Mouse (Mus musculus): ENCODE data around the gene Rpusd2. TPM values are rescaled to one million over a fixed set of nuclear protein-coding genes. Genes with fewer than 3 reads are reported as not detected.
A peak's percentile ranks its signal among the peaks of the same experiment; 100 is the strongest.

The Rpusd2 gene
- 3.0 and 3.3 TPM in 2 replicates for polyA plus RNA-seq (2015; fragmentation: Nextera tagmentation; extraction: Ambion mirVana)

DNA sequence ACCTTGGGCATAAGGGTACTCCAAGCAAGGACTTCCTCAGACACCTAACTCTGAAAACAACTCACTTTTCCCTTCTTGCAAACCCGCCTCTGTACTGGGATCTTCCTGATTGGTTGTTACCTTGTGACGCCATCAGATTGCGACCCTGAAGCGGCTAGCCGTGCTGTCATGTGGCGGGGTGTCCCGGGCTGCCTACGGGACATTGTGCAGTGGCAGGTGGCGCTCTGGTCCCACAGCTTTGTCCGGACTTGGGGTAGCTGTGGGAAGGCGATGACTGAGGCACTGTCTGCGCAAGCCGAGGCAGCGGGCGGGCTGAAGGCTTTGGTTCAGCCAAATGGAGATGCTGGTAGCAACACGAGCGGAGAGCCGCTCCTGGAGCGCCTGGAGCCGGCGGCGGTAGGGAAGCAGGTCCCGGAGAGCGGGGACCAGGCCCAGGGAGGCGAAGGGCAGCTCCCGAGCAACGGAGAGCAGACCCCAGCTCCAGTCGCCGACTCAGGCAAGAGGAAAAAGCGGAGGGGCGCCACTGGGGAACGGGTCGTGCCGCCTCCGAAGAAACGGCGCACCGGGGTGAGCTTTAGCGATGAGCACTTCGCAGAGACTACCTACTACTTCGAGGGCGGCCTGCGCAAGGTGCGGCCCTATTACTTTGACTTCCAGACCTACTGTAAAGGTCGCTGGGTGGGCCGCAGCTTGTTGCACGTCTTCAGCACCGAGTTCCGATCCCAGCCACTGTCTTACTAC is at the start of gene Rpusd2:
Gene Rpusd2 (plus strand): TSS at position 135 of the 741 bp plus-strand sequence.
- H3K27ac ChIP-seq (ENCODE audit: low read length), result peak within 1 kb of the TSS; percentile 82
- H3K4me2 ChIP-seq (ENCODE audit: low read depth, low read length), result peak within 1 kb of the TSS; percentile 86
- peak; percentile 96 for ATAC-seq (ENCODE audit: insufficient read depth, low FRiP score)
- H3K27me3 ChIP-seq (ENCODE audit: control insufficient read depth, insufficient read depth, low read length), result no peaks in the 10 kb centered on the region
- H3K36me3 ChIP-seq (ENCODE audit: control insufficient read depth, insufficient read depth, low read length), result 0 out of 2 replicates have a peak, but pooled peaks cover 5% of the 10 kb centered on the region
- peak within 1 kb of the TSS; percentile 93 for H3K4me3 ChIP-seq (replicated peaks; ENCODE audit: low read length)
- no peaks in the 10 kb centered on the region for H3K9me3 ChIP-seq (replicated peaks; ENCODE audit: control insufficient read depth, low read length)
- peaks cover 10% of the 10 kb centered on the region for H3K4me1 ChIP-seq (ENCODE audit: control insufficient read depth, insufficient read depth, low read length)
- under 1% methylated on average over 49 of the region's 49 CpGs for WGBS
- peak within 1 kb of the TSS; percentile 90 for H3K9ac ChIP-seq (ENCODE audit: low read length)

DNA sequence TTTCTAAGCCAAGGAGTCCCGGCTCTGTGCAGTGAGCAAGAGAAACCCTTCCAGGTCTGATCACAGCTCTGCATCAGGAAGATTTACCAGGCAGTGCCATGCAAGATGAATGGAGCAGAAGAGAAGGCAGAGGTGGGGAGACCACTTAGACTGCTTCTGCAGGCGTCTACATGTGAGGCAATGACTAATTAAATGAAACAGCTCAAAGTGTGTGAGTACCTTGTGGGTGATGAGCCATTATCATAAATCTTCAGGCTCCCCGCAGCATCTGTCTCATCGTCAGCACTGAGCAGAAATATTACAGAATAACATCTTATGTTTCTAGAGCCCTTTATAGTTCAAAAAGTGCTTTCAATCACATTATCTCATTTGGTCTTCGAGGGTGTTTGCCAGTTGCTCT is 39.1 kb upstream of the Rpusd2 start:
- no peak for ATAC-seq (ENCODE audit: insufficient read depth, low FRiP score)
- H3K4me1 ChIP-seq (ENCODE audit: control insufficient read depth, insufficient read depth, low read length), result peaks cover 3% of the 10 kb centered on the region; the same call in 1 of the 2 replicates
- no peaks in the 10 kb centered on the region for H3K27me3 ChIP-seq (ENCODE audit: control insufficient read depth, insufficient read depth, low read length)
- H3K4me2 ChIP-seq (ENCODE audit: low read depth, low read length), result no peak overlapping the region
- H3K36me3 ChIP-seq (ENCODE audit: control insufficient read depth, insufficient read depth, low read length), result no peaks in the 10 kb centered on the region
- H3K4me3 ChIP-seq (replicated peaks; ENCODE audit: low read length), result no peak overlapping the region
- H3K27ac ChIP-seq (ENCODE audit: low read length), result no peak overlapping the region
- no peak overlapping the region for H3K9ac ChIP-seq (ENCODE audit: low read length)
- 49% methylated on average over 5 of the region's 5 CpGs for WGBS
- no peaks in the 10 kb centered on the region for H3K9me3 ChIP-seq (replicated peaks; ENCODE audit: control insufficient read depth, low read length)

DNA sequence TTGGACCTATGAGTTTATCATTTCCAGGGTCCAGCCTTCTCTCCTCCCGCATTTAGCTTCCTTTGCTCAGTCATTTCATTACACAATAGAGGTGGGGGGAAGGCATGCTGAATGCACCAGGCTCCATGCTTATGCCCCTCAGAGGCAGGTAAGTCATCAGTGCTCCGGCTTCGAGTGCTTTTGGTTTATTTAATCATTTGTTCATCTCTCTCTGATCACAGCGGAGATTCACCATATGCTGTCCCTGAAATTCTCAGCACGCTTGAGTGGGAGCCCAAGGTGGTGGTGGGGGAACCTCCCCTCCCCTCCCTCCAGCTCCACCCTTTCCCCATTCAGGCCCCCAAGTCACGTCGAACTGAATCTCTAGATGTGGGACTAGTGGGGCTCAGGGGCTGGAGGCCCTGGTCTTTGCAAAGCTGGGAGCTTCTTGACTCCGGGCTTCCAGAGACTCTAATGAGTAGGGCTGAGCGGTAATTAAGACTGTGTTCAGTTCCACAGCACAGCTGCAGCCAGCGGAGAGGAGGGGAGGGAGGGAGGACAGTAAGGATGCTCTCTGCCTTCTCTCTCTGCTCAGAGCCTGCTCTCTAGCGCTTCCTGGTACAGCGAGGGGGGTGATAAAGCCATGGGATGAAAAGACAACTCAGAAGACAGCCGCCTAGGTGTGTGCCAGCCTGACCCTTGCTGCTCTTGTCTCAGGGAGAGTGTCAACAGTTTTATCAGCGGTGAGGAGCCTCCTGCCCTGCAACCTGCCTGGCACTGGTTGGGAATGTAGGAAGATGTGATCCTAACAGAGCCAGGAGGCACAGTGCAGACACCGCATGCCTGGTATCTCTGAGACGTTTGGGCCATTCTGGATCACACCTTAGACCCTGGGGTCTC is 38.4 kb upstream of the Rpusd2 start:
- ATAC-seq (ENCODE audit: insufficient read depth, low FRiP score), result no peak
- Histone ChIP-seq H3K27ac (ENCODE audit: low read length) (no peak overlapping the region), H3K4me2 (ENCODE audit: low read depth, low read length) (no peak overlapping the region), H3K9ac (ENCODE audit: low read length) (no peak overlapping the region), H3K4me3 (replicated peaks; ENCODE audit: low read length) (no peak overlapping the region), H3K36me3 (ENCODE audit: control insufficient read depth, insufficient read depth, low read length) (no peaks in the 10 kb centered on the region), H3K4me1 (ENCODE audit: control insufficient read depth, insufficient read depth, low read length) (peaks cover 3% of the 10 kb centered on the region; the same call in 1 of the 2 replicates), H3K27me3 (ENCODE audit: control insufficient read depth, insufficient read depth, low read length) (no peaks in the 10 kb centered on the region), H3K9me3 (replicated peaks; ENCODE audit: control insufficient read depth, low read length) (no peaks in the 10 kb centered on the region)
- WGBS, result 43% methylated on average over 16 of the region's 16 CpGs

- Histone ChIP-seq H3K36me3 (ENCODE audit: control insufficient read depth, insufficient read depth, low read length) (no peaks in the 10 kb centered on the region), H3K4me1 (ENCODE audit: control insufficient read depth, insufficient read depth, low read length) (peaks cover 3% of the 10 kb centered on the region; the same call in 1 of the 2 replicates), H3K27ac (ENCODE audit: low read length) (no peak overlapping the region), H3K9ac (ENCODE audit: low read length) (no peak overlapping the region), H3K27me3 (ENCODE audit: control insufficient read depth, insufficient read depth, low read length) (no peaks in the 10 kb centered on the region), H3K9me3 (replicated peaks; ENCODE audit: control insufficient read depth, low read length) (no peaks in the 10 kb centered on the region), H3K4me3 (replicated peaks; ENCODE audit: low read length) (no peak overlapping the region), H3K4me2 (ENCODE audit: low read depth, low read length) (no peak overlapping the region)
- WGBS, result 70% methylated on average over 1 of the region's 1 CpGs
- no peak for ATAC-seq (ENCODE audit: insufficient read depth, low FRiP score)
Measured at GRCm38 (mm10) chr2:118996798-118997105, 37.8 kb upstream of the Rpusd2 start.

DNA sequence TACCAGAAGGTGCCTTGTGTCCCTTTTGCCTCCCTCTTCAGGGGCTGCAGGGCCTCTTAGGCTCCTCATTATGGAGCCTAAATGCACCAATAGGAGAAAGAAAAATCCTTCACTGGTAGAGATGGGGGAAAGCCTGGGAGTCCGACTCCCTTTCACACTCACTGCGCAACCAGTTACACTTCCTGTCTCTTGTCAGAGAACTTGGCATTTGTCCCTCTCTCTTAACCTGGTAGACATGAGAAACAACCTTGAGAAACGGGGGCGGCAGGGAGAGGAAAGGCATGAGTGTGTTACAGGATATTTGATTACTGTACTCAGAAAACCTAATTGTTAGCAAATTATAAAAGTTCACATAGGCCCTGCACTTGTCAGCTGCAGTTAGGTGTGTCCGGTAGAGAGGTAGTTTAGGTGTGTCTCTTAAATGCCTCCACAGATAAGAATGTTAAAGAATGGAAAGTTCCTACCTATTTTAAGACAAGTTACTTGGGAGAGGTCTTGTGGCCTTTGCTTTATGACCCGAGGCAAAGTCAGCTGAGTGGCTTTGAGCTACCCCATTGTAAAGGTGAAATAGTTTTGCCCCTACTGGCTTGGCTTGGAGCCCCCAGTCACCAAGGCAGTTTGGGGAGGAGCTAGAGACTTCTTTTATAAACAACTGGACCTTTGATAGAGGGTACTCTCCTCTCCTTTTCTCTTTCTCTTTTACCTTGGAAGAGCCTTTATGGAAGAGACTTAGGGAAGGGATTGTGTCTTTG is 36.3 kb upstream of the Rpusd2 start:
- Histone ChIP-seq H3K4me2 (ENCODE audit: low read depth, low read length) (no peak overlapping the region), H3K4me1 (ENCODE audit: control insufficient read depth, insufficient read depth, low read length) (peaks cover 3% of the 10 kb centered on the region; the same call in 1 of the 2 replicates), H3K9me3 (replicated peaks; ENCODE audit: control insufficient read depth, low read length) (no peaks in the 10 kb centered on the region), H3K36me3 (ENCODE audit: control insufficient read depth, insufficient read depth, low read length) (no peaks in the 10 kb centered on the region), H3K9ac (ENCODE audit: low read length) (no peak overlapping the region), H3K27ac (ENCODE audit: low read length) (no peak overlapping the region), H3K4me3 (replicated peaks; ENCODE audit: low read length) (no peak overlapping the region), H3K27me3 (ENCODE audit: control insufficient read depth, insufficient read depth, low read length) (no peaks in the 10 kb centered on the region)
- no peak for ATAC-seq (ENCODE audit: insufficient read depth, low FRiP score)
- WGBS, result 53% methylated on average over 6 of the region's 6 CpGs

- WGBS, result 63% methylated on average over 3 of the region's 3 CpGs
Measured at GRCm38 (mm10) chr2:118999025-118999639, 35.5 kb upstream of the Rpusd2 start.

GRCm38 (mm10) chr2:119006886-119007285 is 27.7 kb upstream of the Rpusd2 start:
- Histone ChIP-seq H3K36me3 (ENCODE audit: control insufficient read depth, insufficient read depth, low read length) (no peaks in the 10 kb centered on the region), H3K9ac (ENCODE audit: low read length) (no peak overlapping the region), H3K9me3 (replicated peaks; ENCODE audit: control insufficient read depth, low read length) (no peaks in the 10 kb centered on the region), H3K27me3 (ENCODE audit: control insufficient read depth, insufficient read depth, low read length) (no peaks in the 10 kb centered on the region), H3K4me3 (replicated peaks; ENCODE audit: low read length) (no peak overlapping the region), H3K4me1 (ENCODE audit: control insufficient read depth, insufficient read depth, low read length) (no peaks in the 10 kb centered on the region), H3K27ac (ENCODE audit: low read length) (no peak overlapping the region), H3K4me2 (ENCODE audit: low read depth, low read length) (no peak overlapping the region)
- no peak for ATAC-seq (ENCODE audit: insufficient read depth, low FRiP score)
- WGBS, result 78% methylated on average over 7 of the region's 7 CpGs

More at GRCm38 (mm10) chr2:118999025-118999639, 35.5 kb upstream of the Rpusd2 start:
- Histone ChIP-seq H3K27me3 (ENCODE audit: control insufficient read depth, insufficient read depth, low read length) (no peaks in the 10 kb centered on the region), H3K9me3 (replicated peaks; ENCODE audit: control insufficient read depth, low read length) (no peaks in the 10 kb centered on the region), H3K4me3 (replicated peaks; ENCODE audit: low read length) (no peak overlapping the region), H3K27ac (ENCODE audit: low read length) (no peak overlapping the region), H3K36me3 (ENCODE audit: control insufficient read depth, insufficient read depth, low read length) (no peaks in the 10 kb centered on the region), H3K9ac (ENCODE audit: low read length) (no peak overlapping the region), H3K4me2 (ENCODE audit: low read depth, low read length) (no peak overlapping the region), H3K4me1 (ENCODE audit: control insufficient read depth, insufficient read depth, low read length) (peaks cover 3% of the 10 kb centered on the region; the same call in 1 of the 2 replicates)
- ATAC-seq (ENCODE audit: insufficient read depth, low FRiP score), result no peak

DNA sequence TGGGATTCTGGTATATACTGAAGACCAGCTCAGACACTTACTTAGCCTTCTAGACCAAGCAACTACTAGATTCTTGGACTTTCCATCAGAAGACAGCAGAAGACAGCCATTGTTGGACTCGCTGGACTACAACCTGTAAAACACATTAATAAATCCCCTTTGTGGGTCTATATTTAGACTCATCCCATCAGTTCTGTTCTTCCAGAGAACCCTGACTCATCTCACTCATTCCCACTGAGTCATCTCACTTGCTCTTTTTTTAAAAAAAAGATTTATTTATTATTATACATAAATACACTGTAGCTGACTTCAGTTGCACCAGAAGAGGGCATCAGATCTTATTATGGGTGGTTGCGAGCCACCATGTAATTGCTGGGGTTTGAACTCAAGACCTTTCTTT is 25.2 kb upstream of the Rpusd2 start:
- Histone ChIP-seq H3K27ac (ENCODE audit: low read length) (no peak overlapping the region), H3K9me3 (replicated peaks; ENCODE audit: control insufficient read depth, low read length) (no peaks in the 10 kb centered on the region), H3K9ac (ENCODE audit: low read length) (no peak overlapping the region), H3K4me2 (ENCODE audit: low read depth, low read length) (no peak overlapping the region), H3K4me3 (replicated peaks; ENCODE audit: low read length) (no peak overlapping the region), H3K27me3 (ENCODE audit: control insufficient read depth, insufficient read depth, low read length) (no peaks in the 10 kb centered on the region), H3K4me1 (ENCODE audit: control insufficient read depth, insufficient read depth, low read length) (no peaks in the 10 kb centered on the region), H3K36me3 (ENCODE audit: control insufficient read depth, insufficient read depth, low read length) (no peaks in the 10 kb centered on the region)
- ATAC-seq (ENCODE audit: insufficient read depth, low FRiP score), result no peak
- WGBS, result 91% methylated on average over 2 of the region's 2 CpGs
